Mouse (Mus musculus): ENCODE results near the gene Scp2. TPM values are rescaled to one million over a fixed set of nuclear protein-coding genes. Genes with fewer than 3 reads are reported as not detected.

The Scp2 gene
- 26.2 and 35.1 TPM in 2 replicates for polyA plus RNA-seq (2012; rRNA removed)

DNA sequence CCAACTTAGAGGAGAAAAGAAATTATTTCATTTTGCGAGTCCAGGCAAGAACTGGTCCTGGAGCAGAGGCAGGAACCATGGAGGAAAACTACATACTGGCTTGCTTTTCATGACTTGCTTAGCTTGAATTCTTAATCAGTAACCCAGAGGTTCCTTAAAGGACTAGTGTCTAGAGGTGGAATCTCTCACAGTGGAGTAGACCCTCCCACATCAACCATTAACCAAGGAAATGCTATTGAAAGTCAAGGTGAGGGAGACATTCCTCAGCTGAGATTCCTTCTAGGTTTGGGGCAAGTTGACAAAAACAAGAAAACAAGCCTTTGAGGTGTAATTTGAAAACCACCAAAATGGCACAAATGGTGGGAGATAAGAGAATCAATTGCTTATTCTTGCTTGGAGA is at the start of gene Scp2:
TSS of gene Scp2 (minus strand) at position 119 of the 400 bp plus-strand sequence.

DNA sequence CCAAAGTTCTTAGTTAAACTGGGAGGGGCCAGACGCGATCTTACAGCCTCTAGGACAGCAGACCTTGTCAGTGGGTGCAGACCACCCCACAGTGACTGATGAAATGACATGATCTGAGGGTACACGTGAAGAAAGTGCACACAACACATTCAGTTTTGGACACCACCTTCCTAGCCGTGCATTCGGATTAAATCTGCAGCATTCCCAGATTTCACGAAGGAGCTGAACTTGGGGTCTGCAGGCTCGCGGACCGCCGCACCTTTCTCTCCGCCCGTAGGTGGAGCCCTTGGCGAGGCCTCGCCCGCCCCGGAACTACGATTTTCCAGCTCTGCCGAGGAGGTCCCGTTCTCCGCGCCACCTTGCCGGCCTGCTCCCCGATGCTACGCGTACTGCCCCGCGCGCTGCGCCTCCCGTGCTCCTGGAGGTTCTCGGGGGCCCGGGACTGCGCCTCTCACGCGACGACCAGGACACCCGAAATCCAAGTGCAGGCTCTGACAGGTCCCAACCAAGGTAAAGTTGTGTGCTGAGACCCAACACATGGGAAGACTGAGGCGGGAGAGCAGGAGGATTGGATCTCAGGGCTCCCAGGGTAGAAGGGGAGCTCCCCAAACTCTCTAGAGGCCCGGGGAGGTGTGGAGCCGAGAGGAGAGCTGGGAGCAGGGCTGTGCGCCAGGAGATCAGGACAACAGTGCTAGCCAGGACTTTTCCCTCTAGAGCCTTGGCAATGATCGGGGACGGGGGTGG is 20.5 kb upstream of the Scp2 start, which contains the start of gene Echdc2:
TSS of gene Echdc2 (plus strand) at position 286 of the 744 bp plus-strand sequence.

DNA sequence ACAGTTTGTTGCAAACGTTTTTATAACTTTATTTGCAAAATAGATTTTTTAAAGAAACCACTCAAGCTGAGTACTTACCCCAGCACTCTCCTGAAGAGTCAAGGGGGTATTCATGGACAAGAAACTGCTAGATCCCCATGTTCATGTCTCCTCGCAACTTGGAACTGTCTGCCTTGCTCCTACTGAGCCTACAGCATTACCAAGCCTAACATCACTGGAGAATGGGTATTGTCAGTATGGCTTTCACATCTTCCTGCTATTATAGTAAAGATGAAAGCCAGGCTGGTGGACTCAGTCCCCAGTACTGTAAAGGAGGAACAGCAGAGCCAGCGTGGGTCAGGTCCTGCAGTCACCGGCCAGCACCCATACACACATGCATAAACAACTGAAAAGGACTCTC is 48.5 kb downstream of the Scp2 start, which contains the start of gene Podn:
TSS of gene Podn (minus strand) at position 101 of the 400 bp plus-strand sequence.

Other genes with a start within 250 kb of the Scp2 start
- gene Cpt2, start 221.4 kb downstream of the Scp2 start, polyA plus RNA-seq (2012; rRNA removed): 229 and 270 TPM in 2 replicates
- gene Slc1a7, start 176.7 kb downstream of the Scp2 start, polyA plus RNA-seq (2012; rRNA removed): 0.10 and 0.21 TPM in 2 replicates
- 17.2 and 19.1 TPM in 2 replicates for gene Podn, start 48.6 kb downstream of the Scp2 start, polyA plus RNA-seq (2012; rRNA removed)
- gene Echdc2, start 20.4 kb upstream of the Scp2 start, polyA plus RNA-seq (2012; rRNA removed): 45.9 and 51.3 TPM in 2 replicates
- 0.10 TPM in 2 replicates for gene Zyg11a, start 73.0 kb upstream of the Scp2 start, polyA plus RNA-seq (2012; rRNA removed)
- gene Zyg11b, start 156.1 kb upstream of the Scp2 start, polyA plus RNA-seq (2012; rRNA removed): 1.3 and 1.5 TPM in 2 replicates
- gene Coa7, start 183.1 kb upstream of the Scp2 start, polyA plus RNA-seq (2012; rRNA removed): 2.0 and 4.8 TPM in 2 replicates
- gene Shisal2a, start 238.4 kb upstream of the Scp2 start, polyA plus RNA-seq (2012; rRNA removed): 0.44 TPM in 1 of 2 replicates, not detected in the other